Mouse (Mus musculus): ENCODE data around the gene Mmp19. TPM values are rescaled to one million over a fixed set of nuclear protein-coding genes. Genes with fewer than 3 reads are reported as not detected.

Gene Mmp19
- total RNA-seq, 2 experiments from 2014 or later, result 39.7 to 57.0 TPM

DNA sequence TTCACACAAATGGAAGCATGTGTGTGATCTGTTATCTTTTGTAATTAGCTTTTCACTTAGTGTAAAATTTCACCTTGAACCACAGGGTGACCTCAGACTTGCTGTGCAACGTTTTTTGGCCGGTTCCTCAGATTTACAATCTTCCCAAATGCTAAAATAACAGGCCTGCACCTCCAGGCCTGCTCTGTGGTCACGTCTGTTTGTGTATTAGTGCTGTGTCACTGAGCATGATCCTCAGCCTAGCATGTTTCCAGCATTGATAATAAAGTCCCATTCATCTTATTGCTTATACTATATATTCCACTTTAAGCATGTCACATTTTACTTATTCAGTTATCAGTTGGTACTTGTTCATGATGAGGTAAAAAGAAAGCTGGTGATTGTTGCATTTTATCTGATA is 59.6 kb downstream of the Mmp19 start:
- DNase-seq, result no peak

Other genes with a start within 250 kb of the Mmp19 start
- 10 to 100 TPM; 11.9 to 15.2 TPM for gene Zc3h10, start 243.1 kb upstream of the Mmp19 start, total RNA-seq (2021)
- 1,000 to 10,000 TPM; 2,845 to 2,862 TPM for gene Rpl41, start 241.6 kb upstream of the Mmp19 start, total RNA-seq (2021)
- 10 to 100 TPM; 83.1 to 89.4 TPM for gene Pa2g4, start 224.9 kb upstream of the Mmp19 start, total RNA-seq (2021)
- gene Erbb3, start 201.3 kb upstream of the Mmp19 start, total RNA-seq (2021), result 1 to 10 TPM; 2.2 to 2.3 TPM
- 100 to 1,000 TPM; 697 to 707 TPM for gene Rps26, start 164.2 kb upstream of the Mmp19 start, total RNA-seq (2021)
- 1 to 10 TPM; 1.5 to 2.2 TPM for gene Ikzf4, start 144.9 kb upstream of the Mmp19 start, total RNA-seq (2021)
- 10 to 100 TPM; 24.1 to 24.3 TPM for gene Suox, start 116.8 kb upstream of the Mmp19 start, total RNA-seq (2021)
- gene Rab5b, start 94.6 kb upstream of the Mmp19 start, total RNA-seq (2021), result 100 to 1,000 TPM; 111 to 125 TPM
- gene Pmel, start 86.7 kb upstream of the Mmp19 start, total RNA-seq (2021), result 1 to 10 TPM in 1 of 2 experiments, under 1 TPM in 1; 0.82 to 1.4 TPM
- 10 to 100 TPM; 17.4 to 19.7 TPM for gene Cdk2, start 85.9 kb upstream of the Mmp19 start, total RNA-seq (2021)
- gene Dgka, start 46.1 kb upstream of the Mmp19 start, total RNA-seq (2021), result 10 to 100 TPM; 16.2 to 20.2 TPM
- gene Pym1, start 43.0 kb upstream of the Mmp19 start, total RNA-seq (2021), result 10 to 100 TPM; 20.8 to 21.9 TPM
- 10 to 100 TPM; 60.1 to 77.1 TPM for gene Dnajc14, start 13.2 kb downstream of the Mmp19 start, total RNA-seq (2021)
- 1 to 10 TPM; 7.6 to 8.9 TPM for gene Tmem198b, start 13.5 kb downstream of the Mmp19 start, total RNA-seq (2021)
- gene Sarnp, start 26.4 kb downstream of the Mmp19 start, total RNA-seq (2021), result 10 to 100 TPM; 50.4 to 60.8 TPM
- gene Ormdl2, start 30.7 kb downstream of the Mmp19 start, total RNA-seq (2021), result 10 to 100 TPM; 41.8 to 43.8 TPM
- 1 to 10 TPM; 1.7 to 2.3 TPM for gene Gdf11, start 100.8 kb downstream of the Mmp19 start, total RNA-seq (2021)
- 100 to 1,000 TPM; 285 to 398 TPM for gene Cd63, start 110.1 kb downstream of the Mmp19 start, total RNA-seq (2021)
- gene Rdh5, start 132.0 kb downstream of the Mmp19 start, total RNA-seq (2021), result 10 to 100 TPM; 12.0 to 14.0 TPM
- 100 to 1,000 TPM; 187 to 198 TPM for gene Bloc1s1, start 133.1 kb downstream of the Mmp19 start, total RNA-seq (2021)
- 10 to 100 TPM; 10.4 to 16.0 TPM for gene Itga7, start 142.9 kb downstream of the Mmp19 start, total RNA-seq (2021)
- gene Mettl7b, start 170.1 kb downstream of the Mmp19 start, total RNA-seq (2021), result under 1 TPM; 0.30 to 0.76 TPM
- not detected for gene Olfr9, start 198.5 kb downstream of the Mmp19 start, total RNA-seq (2021)
- gene Olfr763, start 219.9 kb downstream of the Mmp19 start, total RNA-seq (2021), result not detected
- not detected for gene Olfr764-ps1, start 249.0 kb downstream of the Mmp19 start, total RNA-seq (2021)

All from adrenal gland, postnatal 36 days (tissue).